Mouse (Mus musculus): ENCODE measurements around the gene Grk5. TPM values are rescaled to one million over a fixed set of nuclear protein-coding genes. Genes with fewer than 3 reads are reported as not detected.

The Grk5 gene
- polyA plus RNA-seq, 1 experiment from 2014 or later, result 3.6 TPM

DNA sequence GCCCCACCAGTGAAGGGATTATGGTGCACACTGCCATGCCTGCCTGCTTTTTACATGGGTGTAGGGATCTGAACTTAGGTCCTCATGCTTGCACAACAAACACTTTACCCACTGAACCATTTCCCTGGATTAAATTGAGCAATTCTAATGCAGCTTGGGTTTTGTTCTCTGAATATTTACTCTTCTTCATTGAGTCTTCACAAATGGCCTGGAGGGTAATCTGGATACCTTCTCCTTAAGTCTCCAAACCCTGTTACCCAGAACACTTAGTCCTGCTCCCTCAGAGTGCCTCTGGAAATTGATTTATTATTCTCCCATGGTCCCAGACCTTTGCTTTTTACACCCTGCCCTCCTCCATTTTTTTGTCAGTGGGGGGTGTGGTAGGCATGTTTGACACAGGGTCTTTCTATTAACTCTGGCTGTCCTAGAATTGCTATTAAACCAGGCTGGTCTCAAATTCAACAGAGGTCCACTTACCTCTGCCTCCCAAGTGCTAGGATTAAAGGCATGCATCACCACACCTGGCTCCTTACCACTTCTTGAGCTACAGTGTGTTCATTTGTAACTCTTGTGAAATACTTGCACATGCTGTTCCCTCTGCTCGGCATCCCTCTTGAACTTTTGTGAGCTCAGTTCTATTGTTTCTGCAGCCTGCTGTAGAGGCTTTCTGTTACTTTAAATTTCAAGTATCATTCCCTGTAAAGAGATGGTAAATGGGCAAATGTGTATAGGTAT lies 82.9 kb downstream of the Grk5 start:
- no peak overlapping the region for H3K27ac ChIP-seq (ENCODE audit: low read length)
- H3K9ac ChIP-seq (replicated peaks; ENCODE audit: low read depth, low read length), result no peak overlapping the region
- no peaks in the 10 kb centered on the region for H3K36me3 ChIP-seq (ENCODE audit: control insufficient read depth, insufficient read depth, low read length)
- H3K9me3 ChIP-seq (ENCODE audit: control insufficient read depth, low read depth, low read length), result no peaks in the 10 kb centered on the region
- 88% methylated on average over 1 of the region's 1 CpGs for WGBS
- no peaks in the 10 kb centered on the region for H3K4me1 ChIP-seq (ENCODE audit: control insufficient read depth, insufficient read depth, low read length)
- no peak overlapping the region for H3K4me2 ChIP-seq (replicated peaks; ENCODE audit: low read depth, low read length)
- no peak for ATAC-seq (ENCODE audit: insufficient number of reproducible peaks, insufficient read depth, low FRiP score, low read depth)
- H3K27me3 ChIP-seq (ENCODE audit: control insufficient read depth, insufficient read depth, low read length), result no peaks in the 10 kb centered on the region
- no peak overlapping the region for H3K4me3 ChIP-seq (ENCODE audit: low read depth, low read length)

DNA sequence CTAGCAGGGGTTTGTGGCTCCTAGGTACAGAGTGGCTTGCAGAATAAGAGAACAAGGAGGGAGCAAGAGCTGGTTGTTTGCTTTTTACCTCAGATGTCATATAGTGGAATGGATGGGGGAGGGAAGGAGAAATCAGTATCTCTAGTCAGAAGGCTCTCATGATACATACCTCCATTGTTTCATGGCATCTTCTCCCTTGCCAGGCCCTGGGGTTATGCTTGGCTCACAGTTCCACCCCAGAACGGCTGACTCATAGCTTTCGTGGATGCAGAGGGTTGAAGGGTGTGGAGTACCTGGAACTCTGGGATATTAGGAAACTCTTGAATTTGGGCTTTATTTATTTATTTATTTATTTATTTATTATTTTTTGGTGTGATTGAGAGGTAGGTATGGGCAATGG lies 84.0 kb downstream of the Grk5 start:
- H3K9ac ChIP-seq (replicated peaks; ENCODE audit: low read depth, low read length), result no peak overlapping the region
- WGBS, result 95% methylated on average over 2 of the region's 2 CpGs
- H3K27me3 ChIP-seq (ENCODE audit: control insufficient read depth, insufficient read depth, low read length), result no peaks in the 10 kb centered on the region
- no peak overlapping the region for H3K27ac ChIP-seq (ENCODE audit: low read length)
- H3K9me3 ChIP-seq (ENCODE audit: control insufficient read depth, low read depth, low read length), result no peaks in the 10 kb centered on the region
- H3K4me2 ChIP-seq (replicated peaks; ENCODE audit: low read depth, low read length), result no peak overlapping the region
- no peaks in the 10 kb centered on the region for H3K4me1 ChIP-seq (ENCODE audit: control insufficient read depth, insufficient read depth, low read length)
- H3K36me3 ChIP-seq (ENCODE audit: control insufficient read depth, insufficient read depth, low read length), result no peaks in the 10 kb centered on the region
- H3K4me3 ChIP-seq (ENCODE audit: low read depth, low read length), result no peak overlapping the region
- no peak for ATAC-seq (ENCODE audit: insufficient number of reproducible peaks, insufficient read depth, low FRiP score, low read depth)

DNA sequence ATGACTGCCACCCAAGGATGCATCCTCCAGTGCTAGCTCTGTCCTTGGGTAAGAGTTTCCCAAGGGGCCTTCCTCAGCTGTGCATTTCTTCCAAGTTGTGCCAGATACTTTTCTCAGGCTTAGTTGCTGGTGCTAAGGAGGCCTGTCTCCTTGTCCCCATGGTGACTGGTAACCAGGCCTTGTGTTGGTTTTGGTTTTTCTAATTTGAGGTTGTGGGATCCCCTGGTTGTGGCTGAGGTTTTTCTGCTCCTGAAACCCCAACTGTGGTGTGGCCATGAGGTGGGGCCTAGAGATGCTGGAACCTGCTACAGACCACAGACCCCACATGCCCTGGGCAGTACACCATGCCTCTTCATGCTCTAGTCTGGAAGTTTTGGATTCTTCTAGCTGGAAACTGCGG lies 90.0 kb downstream of the Grk5 start:
- no peaks in the 10 kb centered on the region for H3K4me1 ChIP-seq (ENCODE audit: control insufficient read depth, insufficient read depth, low read length)
- H3K27me3 ChIP-seq (ENCODE audit: control insufficient read depth, insufficient read depth, low read length), result no peaks in the 10 kb centered on the region
- H3K4me2 ChIP-seq (replicated peaks; ENCODE audit: low read depth, low read length), result no peak overlapping the region
- H3K4me3 ChIP-seq (ENCODE audit: low read depth, low read length), result no peak overlapping the region
- H3K9me3 ChIP-seq (ENCODE audit: control insufficient read depth, low read depth, low read length), result no peaks in the 10 kb centered on the region
- H3K36me3 ChIP-seq (ENCODE audit: control insufficient read depth, insufficient read depth, low read length), result no peaks in the 10 kb centered on the region
- no peak overlapping the region for H3K9ac ChIP-seq (replicated peaks; ENCODE audit: low read depth, low read length)
- no peak overlapping the region for H3K27ac ChIP-seq (ENCODE audit: low read length)
- no peak for ATAC-seq (ENCODE audit: insufficient number of reproducible peaks, insufficient read depth, low FRiP score, low read depth)
- 89% methylated on average over 1 of the region's 1 CpGs for WGBS

DNA sequence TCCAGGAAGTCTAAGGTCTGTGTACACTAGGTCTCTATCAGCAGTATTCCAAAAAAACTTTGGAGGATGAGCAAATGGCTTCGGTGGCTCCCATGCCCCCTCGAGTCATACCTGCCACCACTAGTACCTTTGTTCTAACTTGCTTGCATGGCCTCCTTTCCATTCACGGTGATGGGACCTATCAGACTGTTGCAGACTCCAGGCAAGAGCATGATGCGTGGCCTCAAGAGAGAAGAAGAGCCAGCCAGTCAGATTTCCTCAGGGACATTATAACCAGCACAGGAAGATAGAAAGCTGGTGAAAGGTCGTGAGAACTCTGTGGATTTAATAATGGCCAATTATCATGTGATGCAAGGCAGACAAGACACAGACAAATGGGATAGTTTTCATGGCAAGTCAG lies 91.8 kb downstream of the Grk5 start:
- H3K27me3 ChIP-seq (ENCODE audit: control insufficient read depth, insufficient read depth, low read length), result no peaks in the 10 kb centered on the region
- ATAC-seq (ENCODE audit: insufficient number of reproducible peaks, insufficient read depth, low FRiP score, low read depth), result no peak
- 84% methylated on average over 5 of the region's 5 CpGs for WGBS
- no peaks in the 10 kb centered on the region for H3K4me1 ChIP-seq (ENCODE audit: control insufficient read depth, insufficient read depth, low read length)
- no peaks in the 10 kb centered on the region for H3K9me3 ChIP-seq (ENCODE audit: control insufficient read depth, low read depth, low read length)
- no peak overlapping the region for H3K4me3 ChIP-seq (ENCODE audit: low read depth, low read length)
- no peak overlapping the region for H3K9ac ChIP-seq (replicated peaks; ENCODE audit: low read depth, low read length)
- no peak overlapping the region for H3K27ac ChIP-seq (ENCODE audit: low read length)
- H3K4me2 ChIP-seq (replicated peaks; ENCODE audit: low read depth, low read length), result no peak overlapping the region
- no peaks in the 10 kb centered on the region for H3K36me3 ChIP-seq (ENCODE audit: control insufficient read depth, insufficient read depth, low read length)

DNA sequence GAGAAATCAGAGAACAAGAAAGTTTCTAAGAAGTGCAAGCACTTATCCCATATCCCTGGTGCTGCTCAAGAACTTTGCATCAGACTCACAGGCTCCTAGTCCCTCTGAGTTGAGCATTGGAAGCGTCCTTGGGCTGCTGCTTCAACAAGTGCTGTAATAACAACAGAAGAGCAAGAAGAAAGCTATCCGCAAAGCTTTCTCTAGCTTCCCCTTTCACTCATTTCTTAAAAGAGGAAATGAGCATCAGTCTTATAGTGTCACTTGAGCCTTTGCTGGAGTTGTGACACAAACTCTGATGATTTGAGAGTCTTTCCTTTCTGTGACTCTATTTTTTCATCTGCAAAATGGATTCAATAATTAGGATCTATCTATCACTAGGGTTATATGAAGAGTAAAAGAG lies 92.3 kb downstream of the Grk5 start:
- Histone ChIP-seq H3K27me3 (ENCODE audit: control insufficient read depth, insufficient read depth, low read length) (no peaks in the 10 kb centered on the region), H3K9me3 (ENCODE audit: control insufficient read depth, low read depth, low read length) (no peaks in the 10 kb centered on the region), H3K27ac (ENCODE audit: low read length) (no peak overlapping the region), H3K4me3 (ENCODE audit: low read depth, low read length) (no peak overlapping the region), H3K36me3 (ENCODE audit: control insufficient read depth, insufficient read depth, low read length) (no peaks in the 10 kb centered on the region), H3K4me2 (replicated peaks; ENCODE audit: low read depth, low read length) (no peak overlapping the region), H3K4me1 (ENCODE audit: control insufficient read depth, insufficient read depth, low read length) (no peaks in the 10 kb centered on the region), H3K9ac (replicated peaks; ENCODE audit: low read depth, low read length) (no peak overlapping the region)
- 83% methylated on average over 2 of the region's 2 CpGs for WGBS
- no peak for ATAC-seq (ENCODE audit: insufficient number of reproducible peaks, insufficient read depth, low FRiP score, low read depth)

DNA sequence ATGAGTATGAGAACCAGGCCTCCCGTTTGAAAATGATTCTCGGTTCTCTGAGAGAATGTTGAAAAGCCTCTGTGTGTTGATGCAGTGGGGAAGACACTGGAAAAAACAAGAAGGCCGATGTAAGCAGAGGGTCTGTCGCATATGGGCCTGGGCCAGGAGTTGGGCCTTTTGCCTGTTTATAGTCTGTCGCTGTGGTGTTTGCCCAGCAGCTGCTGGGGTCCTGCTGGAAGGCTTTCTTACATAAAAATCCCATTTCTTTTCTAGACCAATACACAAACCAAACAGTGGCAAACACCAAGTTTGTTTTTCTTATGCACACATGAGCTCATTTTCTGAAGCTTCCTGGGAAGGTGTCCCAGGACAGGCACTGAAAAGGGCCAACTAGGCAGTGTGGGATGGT lies 100.2 kb downstream of the Grk5 start:
- Histone ChIP-seq H3K4me1 (ENCODE audit: control insufficient read depth, insufficient read depth, low read length) (no peaks in the 10 kb centered on the region), H3K27ac (ENCODE audit: low read length) (no peak overlapping the region), H3K9ac (replicated peaks; ENCODE audit: low read depth, low read length) (no peak overlapping the region), H3K27me3 (ENCODE audit: control insufficient read depth, insufficient read depth, low read length) (no peaks in the 10 kb centered on the region), H3K9me3 (ENCODE audit: control insufficient read depth, low read depth, low read length) (no peaks in the 10 kb centered on the region), H3K4me2 (replicated peaks; ENCODE audit: low read depth, low read length) (no peak overlapping the region), H3K4me3 (ENCODE audit: low read depth, low read length) (no peak overlapping the region), H3K36me3 (ENCODE audit: control insufficient read depth, insufficient read depth, low read length) (no peaks in the 10 kb centered on the region)
- 73% methylated on average over 5 of the region's 5 CpGs for WGBS
- no peak for ATAC-seq (ENCODE audit: insufficient number of reproducible peaks, insufficient read depth, low FRiP score, low read depth)

DNA sequence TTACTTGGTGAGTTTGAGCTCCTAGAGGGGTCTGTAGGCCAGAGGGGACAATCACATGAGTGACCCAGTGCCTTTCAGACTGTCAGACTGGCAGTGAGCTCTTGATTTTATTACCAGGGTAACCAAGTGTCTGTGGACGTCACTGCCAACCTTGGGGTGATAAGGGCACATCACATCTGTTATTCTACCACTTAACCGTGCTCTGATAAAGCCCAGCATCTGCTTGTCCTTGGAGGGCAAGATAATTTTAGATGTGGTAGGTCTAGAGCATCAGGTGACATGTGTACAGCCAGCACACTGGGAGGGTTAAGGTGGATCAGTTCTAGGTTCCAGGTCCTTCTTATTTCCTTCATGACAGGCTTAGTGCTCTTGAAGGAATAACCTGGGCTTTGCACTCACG lies 104.7 kb downstream of the Grk5 start:
- Histone ChIP-seq H3K4me3 (ENCODE audit: low read depth, low read length) (no peak overlapping the region), H3K27ac (ENCODE audit: low read length) (no peak overlapping the region), H3K27me3 (ENCODE audit: control insufficient read depth, insufficient read depth, low read length) (no peaks in the 10 kb centered on the region), H3K4me2 (replicated peaks; ENCODE audit: low read depth, low read length) (no peak overlapping the region), H3K9me3 (ENCODE audit: control insufficient read depth, low read depth, low read length) (no peaks in the 10 kb centered on the region), H3K9ac (replicated peaks; ENCODE audit: low read depth, low read length) (no peak overlapping the region), H3K4me1 (ENCODE audit: control insufficient read depth, insufficient read depth, low read length) (no peaks in the 10 kb centered on the region), H3K36me3 (ENCODE audit: control insufficient read depth, insufficient read depth, low read length) (no peaks in the 10 kb centered on the region)
- WGBS, result 64% methylated on average over 3 of the region's 3 CpGs
- no peak for ATAC-seq (ENCODE audit: insufficient number of reproducible peaks, insufficient read depth, low FRiP score, low read depth)

DNA sequence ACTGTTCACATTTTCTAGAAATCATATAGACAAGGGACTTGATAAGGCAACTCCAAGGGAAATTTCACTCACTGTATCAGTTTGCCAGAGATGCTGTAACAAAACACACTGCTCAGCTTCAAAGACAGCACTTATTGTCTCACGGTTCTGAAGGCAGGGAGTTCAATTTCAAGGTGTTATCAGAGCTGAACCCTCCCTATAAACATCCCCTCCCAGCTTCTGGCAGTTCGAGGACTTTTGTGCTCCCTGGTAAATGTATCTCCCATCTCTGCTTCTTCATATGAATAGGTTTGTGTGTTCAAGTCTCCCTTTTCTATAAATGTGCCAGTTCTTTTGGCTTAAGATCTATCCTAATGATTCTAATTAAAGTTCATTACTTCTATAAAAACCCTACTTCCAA lies 105.3 kb downstream of the Grk5 start:
- no peak for ATAC-seq (ENCODE audit: insufficient number of reproducible peaks, insufficient read depth, low FRiP score, low read depth)
- no peak overlapping the region for H3K4me2 ChIP-seq (replicated peaks; ENCODE audit: low read depth, low read length)
- no peaks in the 10 kb centered on the region for H3K27me3 ChIP-seq (ENCODE audit: control insufficient read depth, insufficient read depth, low read length)
- H3K27ac ChIP-seq (ENCODE audit: low read length), result no peak overlapping the region
- WGBS, result 65% methylated on average over 2 of the region's 2 CpGs
- no peaks in the 10 kb centered on the region for H3K9me3 ChIP-seq (ENCODE audit: control insufficient read depth, low read depth, low read length)
- no peaks in the 10 kb centered on the region for H3K4me1 ChIP-seq (ENCODE audit: control insufficient read depth, insufficient read depth, low read length)
- H3K9ac ChIP-seq (replicated peaks; ENCODE audit: low read depth, low read length), result no peak overlapping the region
- H3K4me3 ChIP-seq (ENCODE audit: low read depth, low read length), result no peak overlapping the region
- H3K36me3 ChIP-seq (ENCODE audit: control insufficient read depth, insufficient read depth, low read length), result no peaks in the 10 kb centered on the region

DNA sequence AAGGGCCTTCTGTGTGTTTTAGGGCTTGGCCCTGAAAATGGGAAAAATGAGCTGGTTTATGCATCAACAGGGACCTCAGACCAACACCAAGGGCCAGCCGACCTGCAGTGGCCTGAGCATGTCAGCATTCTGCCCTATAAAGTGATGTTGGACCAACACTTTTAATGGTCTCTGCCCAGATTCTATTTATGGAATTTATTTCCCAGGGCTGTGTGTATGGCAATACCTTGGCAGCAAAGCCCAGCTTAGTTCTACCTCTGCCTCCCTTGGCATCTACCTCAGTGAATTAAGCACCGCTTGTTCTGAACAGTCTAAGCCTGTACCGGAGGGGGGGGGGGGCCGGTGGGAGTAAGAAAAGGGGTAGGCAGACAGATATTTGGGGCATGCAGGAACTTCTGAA lies 108.2 kb downstream of the Grk5 start:
- Histone ChIP-seq H3K4me1 (ENCODE audit: control insufficient read depth, insufficient read depth, low read length) (no peaks in the 10 kb centered on the region), H3K36me3 (ENCODE audit: control insufficient read depth, insufficient read depth, low read length) (no peaks in the 10 kb centered on the region), H3K9me3 (ENCODE audit: control insufficient read depth, low read depth, low read length) (no peaks in the 10 kb centered on the region), H3K9ac (replicated peaks; ENCODE audit: low read depth, low read length) (no peak overlapping the region), H3K4me2 (replicated peaks; ENCODE audit: low read depth, low read length) (no peak overlapping the region), H3K4me3 (ENCODE audit: low read depth, low read length) (no peak overlapping the region), H3K27ac (ENCODE audit: low read length) (no peak overlapping the region), H3K27me3 (ENCODE audit: control insufficient read depth, insufficient read depth, low read length) (no peaks in the 10 kb centered on the region)
- WGBS, result 89% methylated on average over 4 of the region's 4 CpGs
- no peak for ATAC-seq (ENCODE audit: insufficient number of reproducible peaks, insufficient read depth, low FRiP score, low read depth)
